Mouse (Mus musculus): ENCODE results near the gene Lrguk. TPM values are rescaled to one million over a fixed set of nuclear protein-coding genes. Genes with fewer than 3 reads are reported as not detected.

Lrguk gene
- total RNA-seq, 1 experiment from 2014 or later = 2.8 TPM

DNA sequence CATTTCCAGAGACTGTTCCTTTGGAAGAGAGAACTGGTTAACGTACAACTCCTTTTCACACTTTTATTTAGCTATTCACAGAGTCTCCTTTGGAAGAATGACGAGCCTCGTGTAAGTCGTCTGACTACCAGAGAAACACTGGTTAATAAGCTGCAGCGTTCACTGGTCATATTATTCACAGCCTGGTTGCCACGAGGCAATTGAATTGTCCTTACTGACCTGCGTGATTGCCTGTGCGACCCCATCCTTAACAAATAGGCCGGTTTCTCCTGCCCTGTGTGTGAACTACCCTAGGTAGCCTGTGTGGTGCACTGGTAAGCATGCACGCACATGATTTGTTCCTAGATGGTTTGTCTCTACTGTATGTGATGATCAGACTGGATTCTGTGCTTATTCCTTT is 81.3 kb downstream of the Lrguk start:
- ATAC-seq (replicated peaks in 1 of 2; ENCODE audit: insufficient read depth in 1 of 2, low FRiP score in 2 of 2, low TSS enrichment in 1 of 2, low read depth in 1 of 2, poor library complexity in 2 of 2, severe bottlenecking in 2 of 2) = no peak

DNA sequence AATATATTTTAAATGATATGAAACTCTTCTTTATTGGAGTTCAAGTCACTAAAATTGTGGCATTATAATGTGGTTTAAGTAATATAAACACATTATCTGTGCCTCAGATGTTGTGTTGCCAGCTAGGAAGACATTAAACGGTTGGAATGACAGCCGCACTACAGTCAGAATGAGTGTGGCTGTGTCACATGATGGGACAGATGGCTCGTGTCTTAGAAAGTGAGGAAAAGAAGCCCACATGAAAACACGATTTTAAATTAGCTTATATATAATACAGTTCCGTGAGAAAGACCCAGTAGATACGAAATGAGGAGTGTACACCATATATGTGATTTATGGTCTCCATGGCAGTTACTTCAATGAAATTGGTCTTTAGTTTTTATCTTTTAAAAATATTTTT is 82.2 kb downstream of the Lrguk start:
- ATAC-seq (replicated peaks in 1 of 2; ENCODE audit: insufficient read depth in 1 of 2, low FRiP score in 2 of 2, low TSS enrichment in 1 of 2, low read depth in 1 of 2, poor library complexity in 2 of 2, severe bottlenecking in 2 of 2) = no peak

- ATAC-seq (replicated peaks in 1 of 2; ENCODE audit: insufficient read depth in 1 of 2, low FRiP score in 2 of 2, low TSS enrichment in 1 of 2, low read depth in 1 of 2, poor library complexity in 2 of 2, severe bottlenecking in 2 of 2) = no peak
Measured at GRCm38 (mm10) chr6:34116838-34117478, 87.7 kb downstream of the Lrguk start.

DNA sequence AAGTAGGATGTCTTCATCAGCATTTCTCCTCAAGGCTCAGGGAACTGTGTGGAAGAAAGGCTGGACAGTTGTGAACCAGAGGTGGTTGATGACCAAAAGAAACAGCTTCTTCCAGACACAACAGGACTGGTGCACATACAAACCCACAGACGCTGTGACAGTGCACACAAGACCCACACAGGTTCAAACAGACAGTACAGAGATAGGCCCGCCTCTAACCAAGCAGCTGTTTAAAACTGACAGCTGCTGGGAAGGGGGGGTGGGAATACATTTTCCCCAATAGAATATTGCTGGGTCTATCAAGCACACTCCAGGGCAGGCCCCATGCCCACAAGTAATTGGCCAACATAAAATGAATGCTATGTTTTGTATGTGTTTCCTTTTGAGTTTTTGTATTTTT is 95.2 kb downstream of the Lrguk start:
- ATAC-seq (replicated peaks in 1 of 2; ENCODE audit: insufficient read depth in 1 of 2, low FRiP score in 2 of 2, low TSS enrichment in 1 of 2, low read depth in 1 of 2, poor library complexity in 2 of 2, severe bottlenecking in 2 of 2) = no peak

GRCm38 (mm10) chr6:34129261-34129660 is 100.0 kb downstream of the Lrguk start:
- ATAC-seq (replicated peaks in 1 of 2; ENCODE audit: insufficient read depth in 1 of 2, low FRiP score in 2 of 2, low TSS enrichment in 1 of 2, low read depth in 1 of 2, poor library complexity in 2 of 2, severe bottlenecking in 2 of 2) = peak; percentile 72 to 85

GRCm38 (mm10) chr6:34132391-34132790 is 103.1 kb downstream of the Lrguk start:
- no peak for ATAC-seq (replicated peaks in 1 of 2; ENCODE audit: insufficient read depth in 1 of 2, low FRiP score in 2 of 2, low TSS enrichment in 1 of 2, low read depth in 1 of 2, poor library complexity in 2 of 2, severe bottlenecking in 2 of 2)

DNA sequence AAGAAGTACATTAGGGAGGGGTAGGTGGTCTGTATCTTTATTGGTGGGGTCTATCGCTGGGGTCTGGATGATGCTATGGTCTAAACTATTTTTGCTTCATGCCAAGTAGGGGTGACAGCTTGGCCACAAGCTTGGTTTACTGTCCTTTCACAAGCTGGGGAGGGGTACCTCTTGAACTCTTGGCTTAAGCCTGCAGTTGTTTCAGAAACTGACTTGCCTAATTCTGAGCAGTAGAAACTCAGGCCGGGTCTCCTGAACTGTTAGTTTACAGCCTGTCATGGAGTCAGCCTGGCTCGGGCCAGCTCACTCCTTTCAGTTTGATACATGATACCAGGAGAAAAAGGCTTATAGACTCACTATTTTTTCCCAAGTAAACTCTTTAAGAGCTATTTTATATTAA is 109.1 kb downstream of the Lrguk start:
- ATAC-seq (replicated peaks in 1 of 2; ENCODE audit: insufficient read depth in 1 of 2, low FRiP score in 2 of 2, low TSS enrichment in 1 of 2, low read depth in 1 of 2, poor library complexity in 2 of 2, severe bottlenecking in 2 of 2) = no peak

- no peak for ATAC-seq (replicated peaks in 1 of 2; ENCODE audit: insufficient read depth in 1 of 2, low FRiP score in 2 of 2, low TSS enrichment in 1 of 2, low read depth in 1 of 2, poor library complexity in 2 of 2, severe bottlenecking in 2 of 2)
Measured at GRCm38 (mm10) chr6:34142931-34143330, 113.7 kb downstream of the Lrguk start.

GRCm38 (mm10) chr6:34146042-34146441 is 116.8 kb downstream of the Lrguk start:
- no peak for ATAC-seq (replicated peaks in 1 of 2; ENCODE audit: insufficient read depth in 1 of 2, low FRiP score in 2 of 2, low TSS enrichment in 1 of 2, low read depth in 1 of 2, poor library complexity in 2 of 2, severe bottlenecking in 2 of 2)

DNA sequence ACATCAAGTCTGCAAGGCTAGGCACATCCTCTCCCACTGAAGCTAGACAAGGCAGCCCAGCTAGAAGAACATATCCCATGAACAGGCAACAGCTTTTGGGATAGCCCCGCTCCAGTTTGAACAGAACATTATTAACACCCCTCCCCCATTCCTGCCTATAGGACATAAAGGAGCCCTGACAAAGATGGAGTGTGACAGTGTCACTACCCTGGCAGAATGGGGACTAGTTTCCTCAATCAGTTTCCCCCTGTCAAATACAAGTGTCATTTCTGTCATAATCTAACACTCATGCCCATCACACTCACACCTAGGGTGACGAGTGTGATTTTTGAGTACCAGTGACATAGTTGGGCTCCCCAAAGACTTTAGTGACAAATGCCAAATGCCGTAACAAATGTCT is 118.8 kb downstream of the Lrguk start:
- ATAC-seq (replicated peaks in 1 of 2; ENCODE audit: insufficient read depth in 1 of 2, low FRiP score in 2 of 2, low TSS enrichment in 1 of 2, low read depth in 1 of 2, poor library complexity in 2 of 2, severe bottlenecking in 2 of 2) = no peak

GRCm38 (mm10) chr6:34148639-34149038 is 119.4 kb downstream of the Lrguk start:
- ATAC-seq (replicated peaks in 1 of 2; ENCODE audit: insufficient read depth in 1 of 2, low FRiP score in 2 of 2, low TSS enrichment in 1 of 2, low read depth in 1 of 2, poor library complexity in 2 of 2, severe bottlenecking in 2 of 2) = no peak

DNA sequence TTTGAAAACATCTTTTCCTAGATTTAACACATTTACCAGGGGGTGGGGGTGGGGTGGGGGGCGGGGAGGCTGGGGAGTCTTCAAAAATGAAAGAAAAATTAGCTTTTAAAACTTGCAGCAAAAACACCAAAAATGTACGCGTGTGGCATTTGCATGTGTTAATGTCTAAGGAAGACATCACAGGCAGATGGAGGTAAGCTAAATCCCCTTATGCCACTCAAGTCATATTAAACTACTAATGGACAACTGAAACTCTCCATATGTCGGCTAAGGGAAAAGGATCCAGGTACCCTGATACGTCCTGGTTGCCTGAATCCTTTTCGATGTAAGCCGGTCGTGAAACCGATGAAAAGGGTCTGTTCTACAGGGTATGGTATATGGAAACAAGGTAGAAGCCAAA is 119.8 kb downstream of the Lrguk start:
- no peak for ATAC-seq (replicated peaks in 1 of 2; ENCODE audit: insufficient read depth in 1 of 2, low FRiP score in 2 of 2, low TSS enrichment in 1 of 2, low read depth in 1 of 2, poor library complexity in 2 of 2, severe bottlenecking in 2 of 2)

- no peak for ATAC-seq (replicated peaks in 1 of 2; ENCODE audit: insufficient read depth in 1 of 2, low FRiP score in 2 of 2, low TSS enrichment in 1 of 2, low read depth in 1 of 2, poor library complexity in 2 of 2, severe bottlenecking in 2 of 2)
Measured at GRCm38 (mm10) chr6:34149821-34150220, 120.6 kb downstream of the Lrguk start.

GRCm38 (mm10) chr6:34153069-34154052 is 124.1 kb downstream of the Lrguk start:
- ATAC-seq (replicated peaks in 1 of 2; ENCODE audit: insufficient read depth in 1 of 2, low FRiP score in 2 of 2, low TSS enrichment in 1 of 2, low read depth in 1 of 2, poor library complexity in 2 of 2, severe bottlenecking in 2 of 2) = no peak

DNA sequence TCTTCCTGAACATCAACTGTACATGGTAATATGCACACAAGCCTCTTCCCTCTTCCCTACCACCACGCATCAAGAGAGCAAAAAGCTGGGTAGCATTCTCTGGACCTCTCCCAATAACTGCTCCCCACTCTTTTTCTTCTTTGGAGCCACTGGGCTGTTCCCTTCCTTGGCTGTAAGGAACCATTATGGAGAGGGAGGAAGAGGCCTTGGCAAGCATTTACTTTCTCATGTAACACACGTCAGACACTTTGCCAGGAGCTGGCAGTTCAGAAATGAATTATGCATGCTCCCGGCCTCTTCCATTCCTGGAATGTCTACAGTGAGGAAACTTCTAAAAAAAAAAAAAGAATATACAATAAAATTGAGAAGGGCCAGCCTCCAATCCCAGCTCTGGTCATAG is 125.0 kb downstream of the Lrguk start:
- ATAC-seq (replicated peaks in 1 of 2; ENCODE audit: insufficient read depth in 1 of 2, low FRiP score in 2 of 2, low TSS enrichment in 1 of 2, low read depth in 1 of 2, poor library complexity in 2 of 2, severe bottlenecking in 2 of 2) = no peak

DNA sequence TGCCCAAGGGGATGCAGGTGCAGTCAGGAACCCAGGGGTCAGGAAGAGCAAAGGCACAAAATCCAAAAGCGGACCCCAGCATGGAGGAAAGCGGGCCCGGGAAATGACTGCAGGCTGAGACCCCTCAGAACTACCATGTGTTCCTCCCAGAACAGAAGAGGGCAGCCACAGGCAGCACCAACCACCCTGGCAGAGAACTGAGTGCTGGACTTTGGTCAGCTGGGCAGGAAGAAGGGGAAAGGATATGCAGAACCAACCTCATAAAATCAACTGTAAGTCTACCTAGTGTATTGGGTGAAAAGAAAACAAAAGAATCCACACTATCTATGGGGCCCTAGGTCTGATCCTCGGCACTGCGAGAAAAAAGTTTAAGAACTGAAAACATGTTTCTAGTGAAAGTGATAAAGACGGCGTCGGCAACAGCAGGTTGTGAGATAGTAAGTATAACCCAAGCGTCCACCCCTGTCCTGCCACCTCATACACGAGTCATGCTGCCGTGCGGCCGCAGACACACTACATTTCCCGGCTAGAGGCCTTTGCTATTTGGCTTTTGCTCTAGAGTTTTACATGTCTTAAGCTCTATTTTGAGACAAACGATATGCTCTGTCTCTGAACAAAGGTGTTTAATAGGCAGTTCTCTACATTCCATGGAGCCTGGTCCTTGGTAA is 126.0 kb downstream of the Lrguk start:
- no peak for ATAC-seq (replicated peaks in 1 of 2; ENCODE audit: insufficient read depth in 1 of 2, low FRiP score in 2 of 2, low TSS enrichment in 1 of 2, low read depth in 1 of 2, poor library complexity in 2 of 2, severe bottlenecking in 2 of 2)

DNA sequence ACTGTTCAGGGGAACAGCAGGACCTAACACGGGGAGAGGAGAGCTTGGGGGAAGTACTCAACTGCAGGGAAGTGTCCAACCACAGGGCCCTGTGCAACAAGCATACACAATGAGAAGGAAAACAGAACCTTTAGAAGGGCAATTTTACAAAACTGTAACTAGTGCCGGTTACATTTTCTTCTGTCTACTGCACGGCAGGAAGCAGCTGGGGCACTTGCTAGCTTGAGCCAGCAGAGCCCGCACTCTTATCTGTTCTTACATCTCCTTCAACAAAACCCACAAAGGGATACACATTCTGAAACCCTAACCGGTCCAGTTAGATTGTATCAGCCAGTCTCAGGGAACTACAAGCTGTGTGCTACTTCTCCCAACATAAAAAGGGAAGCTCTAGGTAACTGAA is 126.8 kb downstream of the Lrguk start:
- ATAC-seq (replicated peaks in 1 of 2; ENCODE audit: insufficient read depth in 1 of 2, low FRiP score in 2 of 2, low TSS enrichment in 1 of 2, low read depth in 1 of 2, poor library complexity in 2 of 2, severe bottlenecking in 2 of 2) = peak; percentile 92 to 95
